Mouse (Mus musculus) kidney, adult 2 months (tissue): Measurements from ENCODE around the gene Rars.

Experiments used
- CTCF ChIP-seq: fragments of 200-500 bp; conservative IDR thresholded peaks from 2 replicates; pipeline ENCODE4 v1.5.1; 2011; ENCODE audit warnings: low read depth, mild to moderate bottlenecking, control low read depth, low read length, moderate library complexity, mixed read lengths; ENCODE audit not compliant: insufficient read depth, insufficient read length
- POLR2A ChIP-seq: fragments of 200-500 bp; IDR thresholded peaks from one replicate; pipeline ENCODE4 v1.6.1; 2011; ENCODE audit warnings: low read depth, low read length, control low read depth

GRCm38 (mm10) chr11:35784002-35784401 is 50.3 kb downstream of the Rars start:
- TF ChIP-seq POLR2A (no peak), CTCF (no peak)
